Mouse (Mus musculus) thymus, adult 2 months (tissue): ENCODE results near the gene Catsper4. TPM values are rescaled to one million over a fixed set of nuclear protein-coding genes. Genes with fewer than 3 reads are reported as not detected.

Source experiments
- DNase-seq: peaks from one replicate; pipeline ENCODE4 v3.0.0; 2021
- H3K27ac ChIP-seq: fragments of 200-500 bp; 2 replicates; pipeline ENCODE4 v1.5.1; 2012; ENCODE audit warnings: low read length, control low read depth; ENCODE audit not compliant: control insufficient read depth, insufficient read depth
- H3K27me3 ChIP-seq: fragments of 200-500 bp; 2 replicates; pipeline ENCODE4 v1.6.1; 2012; ENCODE audit warnings: mild to moderate bottlenecking, low read length, moderate library complexity, mixed read lengths; ENCODE audit not compliant: control insufficient read depth, insufficient read depth
- H3K36me3 ChIP-seq: fragments of 200-500 bp; 2 replicates; pipeline ENCODE4 v1.6.1; 2012; ENCODE audit warnings: mild to moderate bottlenecking, low read length, moderate library complexity; ENCODE audit not compliant: control insufficient read depth, insufficient read depth
- H3K4me1 ChIP-seq: fragments of 200-500 bp; replicated peaks from 2 replicates; pipeline ENCODE4 v1.6.1; 2012; ENCODE audit warnings: low read length; ENCODE audit not compliant: control insufficient read depth, insufficient read depth
- H3K4me3 ChIP-seq: fragments of 200-500 bp; 2 replicates; pipeline ENCODE4 v1.5.1; 2012; ENCODE audit warnings: mild to moderate bottlenecking, low read length, control low read depth, moderate library complexity; ENCODE audit not compliant: control insufficient read depth, insufficient read depth
- CTCF ChIP-seq: fragments of 200-500 bp; IDR thresholded peaks from 2 replicates; pipeline ENCODE4 v1.5.1; 2012; ENCODE audit warnings: mild to moderate bottlenecking, control low read depth, low read length, moderate library complexity, borderline replicate concordance; ENCODE audit not compliant: control insufficient read depth, poor library complexity, insufficient read depth; ENCODE audit errors: extremely low read depth
- POLR2A ChIP-seq: fragments of 200-500 bp; IDR thresholded peaks from 2 replicates; pipeline ENCODE4 v1.6.1; 2012; ENCODE audit warnings: mild to moderate bottlenecking, low read length, control low read depth, moderate library complexity; ENCODE audit not compliant: control insufficient read depth, poor library complexity, insufficient read depth; ENCODE audit errors: extremely low read depth
- WGBS: fragments of 180-500 bp; shearing (Covaris S2); methylation state at CpG from one replicate; pipeline ENCODE4 v1.1.7; 2018; 5-methylcytosine and 5-hydroxymethylcytosine counted together
- polyA plus RNA-seq: library from polyadenylated mRNA; depleted of rRNA; stranded (reverse); fragments of >200 nt; gene quantifications from 2 replicates; pipeline ENCODE4 v1.2.3, GENCODE M21; 2012

The Catsper4 gene
- polyA plus RNA-seq, 1 experiment: 0.16 TPM

DNA sequence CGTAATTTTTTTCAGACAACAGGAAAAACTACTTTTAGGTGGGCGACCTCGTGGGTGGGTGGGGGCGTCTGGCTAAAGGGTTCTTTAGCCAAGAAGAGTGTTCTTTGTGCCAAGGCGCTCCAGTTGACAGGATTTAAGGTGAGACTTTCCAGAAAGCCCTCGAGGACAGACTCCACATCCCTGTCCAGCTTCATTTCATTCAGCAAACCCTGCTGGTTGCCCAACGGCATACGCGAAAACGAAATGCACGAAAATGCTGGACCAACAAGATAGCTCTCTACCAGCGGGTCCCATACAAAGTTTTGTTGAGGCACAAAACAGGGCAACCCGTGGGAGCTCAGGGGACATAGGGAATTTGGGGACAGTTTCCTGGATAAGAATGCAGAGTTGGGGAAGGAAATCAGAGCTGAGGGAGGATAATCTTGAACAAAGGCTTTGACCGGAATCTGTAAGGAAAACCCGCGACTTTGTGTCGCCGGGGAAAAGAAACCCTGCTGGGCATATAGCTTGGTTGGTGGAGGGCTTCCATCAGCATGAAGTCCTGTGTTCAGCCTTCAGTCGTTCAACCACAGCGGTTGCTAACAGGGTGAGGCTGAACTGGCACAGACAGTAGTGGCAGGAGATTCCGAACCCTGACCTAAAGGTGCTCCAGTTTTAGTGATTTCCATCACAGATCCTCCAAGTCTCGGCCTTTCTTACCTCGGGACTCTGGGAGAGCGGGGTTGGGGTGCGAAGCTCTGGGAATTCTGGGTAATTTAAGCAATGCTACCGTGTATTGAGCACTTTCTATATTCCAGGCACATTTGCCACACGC, 23.1 kb upstream of the Catsper4 start:
- no peak overlapping the region for H3K4me3 ChIP-seq
- peaks cover 28% of the 10 kb centered on the region for H3K4me1 ChIP-seq
- peaks cover 2% of the 10 kb centered on the region; the same call in 1 of the 2 replicates for H3K27me3 ChIP-seq
- WGBS: 70% methylated on average over 27 of the region's 27 CpGs
- no peak for DNase-seq
- no peaks in the 10 kb centered on the region for H3K36me3 ChIP-seq
- TF ChIP-seq POLR2A: no peak
- no peak for TF ChIP-seq CTCF
- no peak overlapping the region for H3K27ac ChIP-seq

DNA sequence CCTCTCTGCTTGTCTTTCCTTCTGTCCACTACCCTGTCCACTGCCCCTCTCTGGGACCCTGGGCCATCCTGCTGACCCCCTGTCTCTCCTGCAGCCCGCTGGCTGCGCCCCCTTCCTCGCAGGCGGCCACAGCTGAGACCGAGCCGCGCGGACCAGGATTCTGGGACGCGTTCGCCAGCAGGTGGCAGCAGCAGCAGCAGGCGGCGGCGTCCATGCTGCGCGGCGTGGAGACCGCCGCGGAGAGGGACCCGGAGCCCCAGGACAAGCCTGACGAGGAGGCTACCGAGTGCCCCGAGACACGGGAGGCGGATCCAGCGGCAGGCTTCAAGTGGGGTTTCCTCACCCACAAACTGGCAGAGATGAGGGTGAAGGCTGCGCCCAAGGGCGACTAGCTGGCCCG, 22.5 kb upstream of the Catsper4 start:
- TF ChIP-seq CTCF: peak; percentile 96
- no peak for TF ChIP-seq POLR2A
- no peak overlapping the region for H3K27ac ChIP-seq
- WGBS: 7% methylated on average over 30 of the region's 30 CpGs
- peaks cover 2% of the 10 kb centered on the region; the same call in 1 of the 2 replicates for H3K27me3 ChIP-seq
- DNase-seq: peak; percentile 75
- no peak overlapping the region; the same call in 1 of the 2 replicates for H3K4me3 ChIP-seq
- H3K36me3 ChIP-seq: no peaks in the 10 kb centered on the region
- H3K4me1 ChIP-seq: peaks cover 31% of the 10 kb centered on the region

DNA sequence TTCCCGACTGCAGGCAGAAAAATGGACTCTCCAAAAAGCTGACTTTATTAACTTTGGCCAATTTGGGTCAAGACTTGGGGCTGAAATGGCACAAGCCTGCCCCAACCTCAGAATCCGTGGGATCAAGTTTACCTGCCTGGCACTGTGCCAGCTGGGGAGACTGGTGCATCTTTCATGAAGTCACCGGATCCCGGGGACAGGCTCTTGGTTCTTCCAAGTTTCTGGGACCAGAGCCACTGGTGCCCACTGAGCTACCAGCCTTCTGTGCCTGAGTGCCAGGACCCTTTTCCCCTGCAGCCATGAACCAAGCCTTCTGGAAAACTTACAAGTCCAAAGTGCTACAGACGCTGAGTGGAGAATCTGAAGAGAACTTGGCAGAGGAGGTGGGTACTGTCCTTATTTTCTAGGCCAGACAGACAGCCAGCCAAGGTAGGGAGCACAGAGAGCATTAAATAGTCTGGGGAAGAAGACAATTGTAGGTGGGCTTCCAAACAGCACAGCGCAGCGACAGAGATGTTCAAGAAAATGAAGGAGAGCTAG, 19.6 kb upstream of the Catsper4 start, which contains the start of gene Gm30191:
Gene Gm30191, plus strand, starts transcription at position 217 of the 540 bp plus-strand sequence.
- peaks cover 23% of the 10 kb centered on the region for H3K4me1 ChIP-seq
- no peak within 1 kb of the TSS for H3K4me3 ChIP-seq
- 92% methylated on average over 7 of the region's 7 CpGs for WGBS
- H3K27ac ChIP-seq: no peak within 1 kb of the TSS
- peaks cover 2% of the 10 kb centered on the region; the same call in 1 of the 2 replicates for H3K27me3 ChIP-seq
- DNase-seq: no peak
- no peak for TF ChIP-seq CTCF
- no peak for TF ChIP-seq POLR2A
- H3K36me3 ChIP-seq: no peaks in the 10 kb centered on the region

DNA sequence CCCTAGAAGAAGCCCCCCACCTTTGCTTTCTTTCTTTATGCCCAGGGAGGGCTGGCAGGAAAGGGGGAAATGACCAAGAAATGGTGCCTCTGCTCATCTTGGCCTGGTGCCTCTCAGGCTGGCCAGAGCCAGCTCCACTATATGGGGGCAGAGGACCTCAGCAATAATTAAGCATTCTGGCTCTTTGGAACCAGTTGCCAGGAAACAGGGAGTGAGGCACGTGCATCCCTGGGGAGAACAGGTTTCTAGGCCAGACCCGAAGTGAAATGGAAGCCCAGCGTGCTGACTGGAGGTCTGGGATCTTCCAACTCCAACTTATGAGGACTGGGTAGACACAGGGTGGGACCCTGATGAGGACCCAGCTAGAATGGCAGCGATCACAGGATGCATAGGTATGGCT, 19.1 kb upstream of the Catsper4 start:
- Histone ChIP-seq H3K4me1 (peaks cover 18% of the 10 kb centered on the region), H3K36me3 (no peaks in the 10 kb centered on the region), H3K27ac (no peak overlapping the region), H3K27me3 (peaks cover 2% of the 10 kb centered on the region; the same call in 1 of the 2 replicates), H3K4me3 (no peak overlapping the region)
- no peak for TF ChIP-seq POLR2A
- TF ChIP-seq CTCF: no peak
- DNase-seq: no peak
- WGBS: 71% methylated on average over 4 of the region's 4 CpGs

DNA sequence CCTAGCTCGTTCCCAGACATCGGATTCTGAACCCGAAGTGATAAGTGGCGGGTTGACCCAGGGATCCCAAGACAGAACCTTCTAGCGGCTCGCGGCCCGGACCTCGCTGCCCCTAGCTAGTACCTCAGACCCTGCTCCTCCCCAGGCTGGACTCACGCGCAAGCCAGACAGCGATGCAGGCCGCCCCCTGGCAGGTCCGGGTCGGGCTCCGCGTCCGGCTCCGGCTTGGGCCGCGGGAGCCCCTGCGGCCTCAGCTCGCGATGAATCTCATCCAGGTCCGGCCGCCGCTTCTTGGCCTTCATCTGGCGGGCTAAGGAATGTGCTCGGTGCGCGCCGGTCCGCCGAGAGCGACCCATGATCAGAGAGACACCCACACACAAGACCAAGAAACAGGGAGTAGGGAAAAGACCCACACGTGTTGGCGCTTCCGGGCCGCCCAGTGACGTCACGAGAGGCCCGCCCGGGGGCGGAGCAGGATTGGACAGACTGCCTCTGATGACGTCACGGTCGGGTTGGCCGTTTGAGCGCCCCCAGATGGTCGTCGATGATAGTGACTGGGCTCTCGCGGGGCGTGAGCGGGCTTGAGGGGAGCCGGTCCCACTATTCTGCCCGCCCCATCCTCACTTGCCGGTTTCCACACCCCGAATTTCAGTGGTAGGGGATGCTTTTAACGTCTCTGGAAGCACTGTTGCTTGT, 18.1 kb upstream of the Catsper4 start, which contains the start of gene Zfp593:
Gene Zfp593, minus strand, starts transcription at position 445 of the 696 bp plus-strand sequence.
- Histone ChIP-seq H3K4me1 (peaks cover 12% of the 10 kb centered on the region), H3K4me3 (peak within 1 kb of the TSS; percentile 81), H3K27ac (no peak within 1 kb of the TSS), H3K36me3 (no peaks in the 10 kb centered on the region), H3K27me3 (no peaks in the 10 kb centered on the region; the same call in 1 of the 2 replicates)
- peak; percentile 96 for DNase-seq
- TF ChIP-seq POLR2A (no peak; the same call in 1 of the 2 replicates), CTCF (peak; percentile 90)
- WGBS: under 1% methylated on average over 60 of the region's 60 CpGs
